Mouse (Mus musculus): ENCODE data around the gene Clca4a.
"Not testable (repeated sequence)": the region's sequence is repeated elsewhere in the genome, so short reads cannot be mapped to it uniquely, and the experiment has no call there.

Clca4a gene

GRCm38 (mm10) chr3:144974945-144975344, at the start of gene Clca4a:
Clca4a (minus strand) TSS chr3:144975045.
- no peak for DNase-seq (ENCODE audit: low read depth, low spot score)

GRCm38 (mm10) chr3:145017807-145018206, 43.0 kb upstream of the Clca4a start:
- no peak for DNase-seq (ENCODE audit: low read depth, low spot score)

GRCm38 (mm10) chr3:145004422-145004821, 29.6 kb upstream of the Clca4a start:
- peak; percentile 8 for DNase-seq (ENCODE audit: low read depth, low spot score)

- DNase-seq (ENCODE audit: low read depth, low spot score) = no peak
These were observed 26.1 kb upstream of the Clca4a start for GRCm38 (mm10) chr3:145000912-145001311.

GRCm38 (mm10) chr3:144993055-144993454, 18.2 kb upstream of the Clca4a start:
- no peak for DNase-seq (ENCODE audit: low read depth, low spot score)

GRCm38 (mm10) chr3:144992618-144993017, 17.8 kb upstream of the Clca4a start:
- DNase-seq (ENCODE audit: low read depth, low spot score) = no peak

- no peak for DNase-seq (ENCODE audit: low read depth, low spot score)
These were observed 11.0 kb upstream of the Clca4a start for GRCm38 (mm10) chr3:144985890-144986289.

GRCm38 (mm10) chr3:144980551-144980950, 5.7 kb upstream of the Clca4a start:
- DNase-seq (ENCODE audit: low read depth, low spot score) = peak; percentile 48

- DNase-seq (ENCODE audit: low read depth, low spot score) = no peak
These were observed 2.8 kb upstream of the Clca4a start for GRCm38 (mm10) chr3:144977631-144978030.

- DNase-seq (ENCODE audit: low read depth, low spot score) = no peak
These were observed 1.2 kb upstream of the Clca4a start for GRCm38 (mm10) chr3:144976091-144976490.

GRCm38 (mm10) chr3:144971553-144972270, 3.1 kb downstream of the Clca4a start:
- DNase-seq (ENCODE audit: low read depth, low spot score) = no peak

GRCm38 (mm10) chr3:144969755-144970154, 5.1 kb downstream of the Clca4a start:
- no peak for DNase-seq (ENCODE audit: low read depth, low spot score)

- DNase-seq (ENCODE audit: low read depth, low spot score) = no peak
These were observed 8.8 kb downstream of the Clca4a start for GRCm38 (mm10) chr3:144966074-144966473.

GRCm38 (mm10) chr3:144950829-144951228, 24.0 kb downstream of the Clca4a start:
- peak; percentile 80 for DNase-seq (ENCODE audit: low read depth, low spot score)

- not testable (repeated sequence) for DNase-seq (ENCODE audit: low read depth, low spot score)
These were observed 27.5 kb downstream of the Clca4a start for GRCm38 (mm10) chr3:144947376-144947775.

GRCm38 (mm10) chr3:144933625-144934024, 41.2 kb downstream of the Clca4a start:
- DNase-seq (ENCODE audit: low read depth, low spot score) = not testable (repeated sequence)

- no peak for DNase-seq (ENCODE audit: low read depth, low spot score)
These were observed 41.8 kb downstream of the Clca4a start for GRCm38 (mm10) chr3:144933011-144933491.

- no peak for DNase-seq (ENCODE audit: low read depth, low spot score)
These were observed 42.5 kb downstream of the Clca4a start, which contains the start of gene Clca4b for GRCm38 (mm10) chr3:144932335-144932734. Clca4b (minus strand) TSS chr3:144932529.

- no peak for DNase-seq (ENCODE audit: low read depth, low spot score)
These were observed 60.8 kb downstream of the Clca4a start for GRCm38 (mm10) chr3:144914014-144914413.
